27 mouse cellular contexts compared by ENCODE assay signal in genomic region chr19:38014443-38014842, GRCm38 (mm10). TPM values are rescaled to one million over a fixed set of nuclear protein-coding genes. Genes with fewer than 3 reads are reported as not detected.
DNase-seq lines count a peak whose midpoint lies in the region; ATAC-seq and TF ChIP-seq lines count a peak whose summit lies in the region.
"Had no signal": no experiment of that assay in that cellular context is flagged by ENCODE, and none has a peak within 500 bp of the region (broad histone marks: within the 10 kb centered on the region; RNA-seq: fewer than 3 reads in every experiment).

No protein-coding gene starts in this region.

- no peak overlapping the region for H3K4me3 ChIP-seq in intestine, embryonic 16.5 days (ENCODE audit: low read length)
- no peak overlapping the region for H3K4me3 ChIP-seq in intestine, postnatal 0 days (ENCODE audit: low read depth, low read length)
- no peak overlapping the region for H3K4me3 ChIP-seq in lung, embryonic 16.5 days (ENCODE audit: low read length)
- no peak overlapping the region for H3K4me3 ChIP-seq in embryonic fibroblast, embryonic 13.5 days (ENCODE audit: insufficient read depth, low read length)
- H3K4me3 ChIP-seq in stomach, embryonic 16.5 days (replicated peaks; ENCODE audit: low read length), result no peak overlapping the region
- H3K4me3 ChIP-seq: embryonic facial prominence, embryonic 12.5 days; embryonic facial prominence, embryonic 15.5 days; erythroblast, embryonic 14.5 days; forebrain, embryonic 12.5 days; forebrain, embryonic 15.5 days; heart, adult 2 months; heart, embryonic 10.5 days; heart, embryonic 13.5 days; hindbrain, embryonic 12.5 days; hindbrain, embryonic 15.5 days had no signal

- TF ChIP-seq POLR2A in embryonic fibroblast, embryonic 13.5 days (IDR thresholded peaks at IDR 0.05; ENCODE audit: low read depth, low read length), result no peak

- 71% methylated on average over 5 of the region's 5 CpGs for WGBS in intestine, embryonic 16.5 days
- WGBS in intestine, postnatal 0 days, result 62% methylated on average over 5 of the region's 5 CpGs
- 58% methylated on average over 5 of the region's 5 CpGs for WGBS in lung, embryonic 16.5 days
- 74% methylated on average over 5 of the region's 5 CpGs for WGBS in stomach, embryonic 16.5 days

- H3K4me1 ChIP-seq in intestine, embryonic 16.5 days (ENCODE audit: control insufficient read depth, insufficient read depth, low read length), result peaks cover 5% of the 10 kb centered on the region; the same call in 1 of the 2 replicates
- no peaks in the 10 kb centered on the region for H3K4me1 ChIP-seq in intestine, postnatal 0 days (replicated peaks; ENCODE audit: control insufficient read depth, insufficient read depth, low read length)
- H3K4me1 ChIP-seq in lung, embryonic 16.5 days (replicated peaks; ENCODE audit: control insufficient read depth, insufficient read depth, low read length), result peaks cover 10% of the 10 kb centered on the region; the same call in 1 of the 2 replicates
- peaks cover 28% of the 10 kb centered on the region for H3K4me1 ChIP-seq in embryonic fibroblast, embryonic 13.5 days (ENCODE audit: control insufficient read depth, insufficient read depth, low read length)
- H3K4me1 ChIP-seq in stomach, embryonic 16.5 days (ENCODE audit: control insufficient read depth, insufficient read depth, low read length), result peaks cover 15% of the 10 kb centered on the region

- DNase-seq in lung, postnatal 14 days, result no peak
- no peak for DNase-seq in kidney, postnatal 10 days
- no peak for DNase-seq in spleen, postnatal 14 days (ENCODE audit: low spot score in 2 of 2)
- DNase-seq: adrenal gland, adult 8-10 months; adrenal gland, postnatal 36 days; B cell, adult 2 months; cerebellum, adult 18-20 months; cerebellum, adult 9-10 months; cerebellum, postnatal 25 days; gastrocnemius, postnatal 25 days; heart, adult 2 months had no signal

- H3K27ac ChIP-seq in intestine, embryonic 16.5 days (ENCODE audit: low read length), result no peak overlapping the region
- no peak overlapping the region for H3K27ac ChIP-seq in intestine, postnatal 0 days (ENCODE audit: low read depth, low read length)
- H3K27ac ChIP-seq in lung, embryonic 16.5 days (ENCODE audit: low read length), result peak overlapping the region; percentile 86; the same call in 1 of the 2 replicates
- peak overlapping the region; percentile 76; the same call in 1 of the 2 replicates for H3K27ac ChIP-seq in embryonic fibroblast, embryonic 13.5 days (ENCODE audit: insufficient read depth, low read length)
- H3K27ac ChIP-seq in stomach, embryonic 16.5 days (ENCODE audit: low read length), result peak overlapping the region; percentile 91
- H3K27ac ChIP-seq: embryonic facial prominence, embryonic 12.5 days; forebrain, embryonic 12.5 days; forebrain, embryonic 15.5 days; heart, adult 2 months; heart, embryonic 10.5 days; heart, embryonic 13.5 days; hindbrain, embryonic 12.5 days; hindbrain, embryonic 15.5 days had no signal

- no peak overlapping the region for H3K4me2 ChIP-seq in intestine, embryonic 16.5 days (ENCODE audit: low read depth, low read length)
- H3K4me2 ChIP-seq in intestine, postnatal 0 days (replicated peaks; ENCODE audit: low read depth), result no peak overlapping the region
- no peak overlapping the region for H3K4me2 ChIP-seq in lung, embryonic 16.5 days (ENCODE audit: low read depth, low read length)
- no peak overlapping the region for H3K4me2 ChIP-seq in stomach, embryonic 16.5 days (ENCODE audit: low read depth, low read length)
- H3K4me2 ChIP-seq: embryonic facial prominence, embryonic 12.5 days; forebrain, embryonic 12.5 days; forebrain, embryonic 15.5 days; heart, embryonic 13.5 days; hindbrain, embryonic 12.5 days; hindbrain, embryonic 15.5 days had no signal

- peak; percentile 60 for ATAC-seq in intestine, embryonic 16.5 days
- no peak; the same call in 1 of the 2 replicates for ATAC-seq in intestine, postnatal 0 days
- no peak for ATAC-seq in lung, embryonic 16.5 days (ENCODE audit: low read depth)
- no peak for ATAC-seq in stomach, embryonic 16.5 days (ENCODE audit: insufficient read depth, low FRiP score)
- ATAC-seq: forebrain, embryonic 15.5 days had no signal

- no peak for TF ChIP-seq CTCF in intestine, postnatal 0 days (IDR thresholded peaks at IDR 0.05; ENCODE audit: low read depth)
- TF ChIP-seq CTCF in embryonic fibroblast, embryonic 13.5 days (IDR thresholded peaks at IDR 0.05; ENCODE audit: borderline replicate concordance, insufficient read depth, low read length), result no peak

- no peaks in the 10 kb centered on the region for H3K9me3 ChIP-seq in intestine, embryonic 16.5 days (ENCODE audit: control insufficient read depth, low read length)
- H3K9me3 ChIP-seq in intestine, postnatal 0 days (ENCODE audit: control insufficient read depth), result no peaks in the 10 kb centered on the region
- H3K9me3 ChIP-seq in lung, embryonic 16.5 days (ENCODE audit: control insufficient read depth, low read length), result no peaks in the 10 kb centered on the region
- H3K9me3 ChIP-seq in stomach, embryonic 16.5 days (replicated peaks; ENCODE audit: control insufficient read depth, low read length), result no peaks in the 10 kb centered on the region
- H3K9me3 ChIP-seq: embryonic facial prominence, embryonic 12.5 days; embryonic facial prominence, embryonic 15.5 days; forebrain, embryonic 12.5 days; forebrain, embryonic 15.5 days; G1E; heart, embryonic 10.5 days; heart, embryonic 13.5 days; hindbrain, embryonic 12.5 days; hindbrain, embryonic 15.5 days had no signal

- no peaks in the 10 kb centered on the region for H3K36me3 ChIP-seq in intestine, embryonic 16.5 days (ENCODE audit: control insufficient read depth, insufficient read depth, low read length)
- no peaks in the 10 kb centered on the region for H3K36me3 ChIP-seq in intestine, postnatal 0 days (ENCODE audit: control insufficient read depth, insufficient read depth)
- no peaks in the 10 kb centered on the region for H3K36me3 ChIP-seq in lung, embryonic 16.5 days (ENCODE audit: control insufficient read depth, insufficient read depth, low read length)
- no peaks in the 10 kb centered on the region for H3K36me3 ChIP-seq in stomach, embryonic 16.5 days (ENCODE audit: control insufficient read depth, insufficient read depth, low read length)
- H3K36me3 ChIP-seq: embryonic facial prominence, embryonic 12.5 days; embryonic facial prominence, embryonic 15.5 days; forebrain, embryonic 12.5 days; forebrain, embryonic 15.5 days; G1E; heart, embryonic 10.5 days; heart, embryonic 13.5 days; hindbrain, embryonic 12.5 days; hindbrain, embryonic 15.5 days had no signal

- H3K27me3 ChIP-seq in intestine, embryonic 16.5 days (replicated peaks; ENCODE audit: control insufficient read depth, insufficient read depth, low read length), result no peaks in the 10 kb centered on the region
- H3K27me3 ChIP-seq in intestine, postnatal 0 days (replicated peaks; ENCODE audit: control insufficient read depth, insufficient read depth, low read length), result no peaks in the 10 kb centered on the region; the same call in 1 of the 2 replicates
- no peaks in the 10 kb centered on the region for H3K27me3 ChIP-seq in lung, embryonic 16.5 days (ENCODE audit: control insufficient read depth, insufficient read depth, low read depth, low read length)
- no peaks in the 10 kb centered on the region for H3K27me3 ChIP-seq in stomach, embryonic 16.5 days (ENCODE audit: control insufficient read depth, insufficient read depth, low read length)
- H3K27me3 ChIP-seq: CH12.LX; embryonic facial prominence, embryonic 12.5 days; embryonic facial prominence, embryonic 15.5 days; forebrain, embryonic 12.5 days; forebrain, embryonic 15.5 days; heart, embryonic 13.5 days; hindbrain, embryonic 12.5 days; hindbrain, embryonic 15.5 days had no signal

- no peak overlapping the region for H3K9ac ChIP-seq in intestine, embryonic 16.5 days (ENCODE audit: low read depth, low read length)
- H3K9ac ChIP-seq in intestine, postnatal 0 days (ENCODE audit: low read depth, low read length), result no peak overlapping the region
- H3K9ac ChIP-seq in lung, embryonic 16.5 days (ENCODE audit: low read length), result no peak overlapping the region
- no peak overlapping the region for H3K9ac ChIP-seq in stomach, embryonic 16.5 days (ENCODE audit: low read length)
- H3K9ac ChIP-seq: embryonic facial prominence, embryonic 12.5 days; embryonic facial prominence, embryonic 15.5 days; forebrain, embryonic 12.5 days; forebrain, embryonic 15.5 days; heart, embryonic 13.5 days; hindbrain, embryonic 12.5 days; hindbrain, embryonic 15.5 days had no signal

RNA-seq across cellular contexts. Expression of gene Myof, which starts 28.9 kb away (rescaled TPM):
- 6.5 and 9.2 TPM in 2 replicates for polyA plus RNA-seq in intestine, embryonic 16.5 days (2015; fragmentation: Nextera tagmentation; extraction: Ambion mirVana)
- polyA plus RNA-seq in intestine, postnatal 0 days (2015; fragmentation: Nextera tagmentation; extraction: Ambion mirVana), result 5.9 and 6.6 TPM in 2 replicates
- 32.3 and 35.2 TPM in 2 replicates for polyA plus RNA-seq in lung, embryonic 16.5 days (2015; fragmentation: Nextera tagmentation; extraction: Ambion mirVana)
- polyA plus RNA-seq in embryonic fibroblast, embryonic 13.5 days (2011; ENCODE audit: insufficient read length, low read depth, missing spikeins), result 228 and 282 TPM in 2 replicates
- polyA plus RNA-seq in stomach, embryonic 16.5 days (2015; fragmentation: Nextera tagmentation; extraction: Ambion mirVana), result 22.5 and 23.3 TPM in 2 replicates
- polyA plus RNA-seq: erythroblast, embryonic 14.5 days; G1E had no signal

RNA-seq across cellular contexts. Expression of gene Cep55, which starts 40.4 kb away (rescaled TPM):
- polyA plus RNA-seq in intestine, embryonic 16.5 days (2015; fragmentation: Nextera tagmentation; extraction: Ambion mirVana), result 21.9 and 22.2 TPM in 2 replicates
- polyA plus RNA-seq in intestine, postnatal 0 days (2015; fragmentation: Nextera tagmentation; extraction: Ambion mirVana), result 7.1 and 8.2 TPM in 2 replicates
- 44.5 and 46.8 TPM in 2 replicates for polyA plus RNA-seq in lung, embryonic 16.5 days (2015; fragmentation: Nextera tagmentation; extraction: Ambion mirVana)
- 17.4 and 24.0 TPM in 2 replicates for polyA plus RNA-seq in embryonic fibroblast, embryonic 13.5 days (2011; ENCODE audit: insufficient read length, low read depth, missing spikeins)
- 23.0 and 25.7 TPM in 2 replicates for polyA plus RNA-seq in stomach, embryonic 16.5 days (2015; fragmentation: Nextera tagmentation; extraction: Ambion mirVana)
- polyA plus RNA-seq: erythroblast, embryonic 14.5 days had no signal

Comparison
In these comparisons a context has a peak if more than half of its experiments do, and no peak if none do; other contexts are left out.
1. H3K27ac ChIP-seq: peak in lung, embryonic 16.5 days (single experiment), embryonic fibroblast, embryonic 13.5 days (single experiment) and stomach, embryonic 16.5 days (single experiment); none in intestine, embryonic 16.5 days (single experiment) and intestine, postnatal 0 days (single experiment).